Mouse (Mus musculus): ENCODE data around the gene Cxadr.

GRCm38 (mm10) chr16:78265151-78265590, 36.1 kb upstream of the Cxadr start:
- no peak for TF ChIP-seq POLR2A (IDR thresholded peaks at IDR 0.05; ENCODE audit: insufficient read length, low read depth)
- no peak for TF ChIP-seq TCF3 (IDR thresholded peaks at IDR 0.05; ENCODE audit: insufficient read length, low read depth)
- no peak for TF ChIP-seq E2F4 (IDR thresholded peaks at IDR 0.05; ENCODE audit: insufficient read depth)
- TF ChIP-seq SRF (IDR thresholded peaks at IDR 0.05; ENCODE audit: control insufficient read depth, insufficient read length, low read depth) = no peak
- TF ChIP-seq POLR2AphosphoS2 (IDR thresholded peaks at IDR 0.05; ENCODE audit: insufficient read length, low read depth) = no peak
- no peak for TF ChIP-seq MYOD1 (IDR thresholded peaks at IDR 0.05; ENCODE audit: control insufficient read depth in 1 of 3, insufficient read length in 2 of 3, low read depth in 2 of 3)
- no peak for TF ChIP-seq TCF12 (IDR thresholded peaks at IDR 0.05; ENCODE audit: insufficient read depth, poor library complexity, severe bottlenecking)
- TF ChIP-seq MAX (IDR thresholded peaks at IDR 0.05; ENCODE audit: low read depth) = no peak
- no peak for TF ChIP-seq MYOG (IDR thresholded peaks at IDR 0.05; ENCODE audit: control insufficient read depth in 1 of 3, insufficient read depth in 1 of 3, insufficient read length in 2 of 3, low read depth in 2 of 3)
- TF ChIP-seq USF1 (IDR thresholded peaks at IDR 0.05; ENCODE audit: low read depth) = peak; percentile 81
- TF ChIP-seq CEBPB (IDR thresholded peaks at IDR 0.05; ENCODE audit: insufficient read depth, poor library complexity, severe bottlenecking) = no peak
